Mouse (Mus musculus): ENCODE measurements at regions not wholly inside any gene's neighbourhood (a gene's known extent, or its start where the extent isn't known, plus 50 kb on each side); places are given as distances from the start of the nearest gene placed in this dataset.
A peak's percentile ranks its signal among the peaks of the same experiment; 100 is the strongest.

DNA sequence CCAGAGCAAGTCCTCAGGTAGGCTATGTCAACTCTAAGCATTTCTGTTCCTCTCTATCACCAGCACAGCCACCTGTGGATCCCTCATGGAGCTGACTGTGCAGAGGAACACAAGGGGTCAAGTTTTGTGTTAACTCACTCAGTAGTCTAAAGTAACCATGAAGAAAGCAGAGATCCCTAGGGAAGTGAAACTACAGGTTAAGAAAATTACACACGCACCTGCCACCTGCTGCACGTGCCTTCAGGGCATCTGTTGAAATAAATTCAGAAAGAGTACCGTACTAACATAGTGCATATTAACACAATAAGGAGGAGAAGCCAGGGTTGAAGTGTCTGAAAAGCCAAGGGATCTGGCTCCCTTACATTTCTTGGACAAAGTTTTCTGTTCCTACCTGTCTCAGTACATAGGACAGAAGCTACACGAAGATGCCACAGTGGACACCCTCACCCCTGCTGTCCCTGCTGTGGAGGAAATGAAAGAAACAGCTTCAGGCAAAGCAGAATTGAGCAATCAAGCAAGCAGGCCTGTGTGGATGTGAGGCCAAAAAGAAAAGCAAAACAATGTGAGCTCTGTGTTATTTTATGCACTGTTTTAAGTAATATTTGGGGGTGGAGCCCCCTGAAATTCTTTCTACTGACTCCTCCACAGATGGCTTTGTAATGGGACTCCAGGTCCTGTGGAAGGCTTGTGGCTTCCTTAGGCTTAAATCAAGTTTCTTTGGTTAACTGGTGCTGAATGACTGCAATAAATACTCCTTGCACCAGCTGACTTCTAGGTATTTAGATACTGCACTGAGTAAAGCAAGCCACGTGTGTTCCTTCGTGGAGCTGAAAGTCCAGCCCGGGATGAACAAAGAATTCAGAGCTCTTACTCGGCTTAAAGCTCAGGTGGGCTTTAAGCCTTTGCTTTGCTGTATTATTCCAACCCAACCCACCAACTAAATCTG is 208.0 kb upstream of the Sp4 start:
- 83% methylated on average over 8 of the region's 8 CpGs for WGBS
- Histone ChIP-seq H3K9me3 (replicated peaks) (no peaks in the 10 kb centered on the region), H3K4me1 (peaks cover 9% of the 10 kb centered on the region), H3K36me3 (no peaks in the 10 kb centered on the region), H3K4me3 (no peak overlapping the region), H3K27ac (replicated peaks) (no peak overlapping the region), H3K27me3 (ENCODE audit: low read depth, poor library complexity, severe bottlenecking) (peaks cover 11% of the 10 kb centered on the region; the same call in 1 of the 2 replicates)
- no peak for DNase-seq (ENCODE audit: low spot score)

DNA sequence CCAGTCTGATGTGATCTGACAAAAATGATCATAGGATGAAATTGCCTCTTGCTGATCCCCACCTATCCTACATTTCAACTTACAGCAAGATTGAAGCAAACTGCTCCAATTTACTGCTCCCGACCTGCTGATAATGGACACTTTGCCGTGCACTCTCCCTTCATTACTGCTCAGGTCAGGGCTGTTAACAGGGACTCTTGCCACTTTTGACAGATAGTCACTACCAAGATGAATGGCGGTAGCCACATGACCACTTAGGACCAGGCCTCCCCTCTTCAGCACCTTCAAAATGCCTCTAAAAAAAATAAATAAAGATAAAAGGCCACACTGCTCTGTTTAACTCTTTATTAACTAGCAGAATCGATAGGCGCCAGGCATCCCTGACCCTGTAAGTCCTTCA is 199.2 kb upstream of the Sp4 start:
- no peaks in the 10 kb centered on the region for H3K27me3 ChIP-seq (ENCODE audit: low read depth, poor library complexity, severe bottlenecking)
- 83% methylated on average over 5 of the region's 5 CpGs for WGBS
- no peak overlapping the region for H3K4me3 ChIP-seq
- no peak overlapping the region for H3K27ac ChIP-seq (replicated peaks)
- no peak for DNase-seq (ENCODE audit: low spot score)
- H3K36me3 ChIP-seq = no peaks in the 10 kb centered on the region
- no peaks in the 10 kb centered on the region for H3K4me1 ChIP-seq
- no peaks in the 10 kb centered on the region for H3K9me3 ChIP-seq (replicated peaks)

DNA sequence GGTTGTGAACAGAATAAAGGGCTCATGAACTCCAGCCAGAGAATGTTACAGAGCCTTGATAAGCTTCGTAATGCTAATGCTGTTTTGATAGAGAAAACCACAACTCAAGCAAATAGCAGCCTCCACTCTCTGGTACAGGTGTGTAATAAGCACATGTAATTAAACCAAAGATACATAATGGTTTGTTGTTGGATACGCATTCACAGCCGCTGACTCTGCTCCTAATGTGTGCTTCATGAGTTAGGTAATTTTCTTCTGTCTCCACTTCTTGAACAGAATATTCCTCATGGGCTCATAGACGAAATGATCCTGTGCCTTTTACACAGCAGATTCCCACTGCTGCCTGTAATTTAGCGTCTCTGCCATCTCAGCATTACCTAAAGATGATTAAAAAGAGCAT is 186.8 kb upstream of the Sp4 start:
- Histone ChIP-seq H3K36me3 (no peaks in the 10 kb centered on the region), H3K4me3 (no peak overlapping the region), H3K4me1 (no peaks in the 10 kb centered on the region), H3K27ac (replicated peaks) (no peak overlapping the region), H3K27me3 (ENCODE audit: low read depth, poor library complexity, severe bottlenecking) (no peaks in the 10 kb centered on the region), H3K9me3 (replicated peaks) (peaks cover 5% of the 10 kb centered on the region; the same call in 1 of the 2 replicates)
- WGBS = 85% methylated on average over 5 of the region's 5 CpGs
- no peak for DNase-seq (ENCODE audit: low spot score)

DNA sequence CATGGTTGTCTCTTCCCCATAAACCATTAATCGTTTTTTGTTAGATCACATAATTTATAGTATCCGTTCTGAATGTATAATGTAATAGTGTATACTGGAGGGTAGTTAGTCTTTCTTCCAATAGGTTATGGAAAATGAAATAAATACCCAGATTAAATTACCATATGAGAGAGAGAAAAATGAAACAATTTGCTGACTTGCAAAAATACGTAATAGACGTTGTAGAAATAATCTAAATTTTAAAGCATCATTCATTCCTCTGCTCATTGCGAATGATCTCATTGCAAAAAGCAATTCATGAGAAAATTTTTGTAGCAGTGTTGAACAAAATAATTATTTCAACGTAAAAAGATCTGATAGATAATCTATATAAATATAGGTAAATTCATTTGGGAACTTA is 185.2 kb upstream of the Sp4 start:
- no peaks in the 10 kb centered on the region for H3K36me3 ChIP-seq
- H3K4me1 ChIP-seq = no peaks in the 10 kb centered on the region; the same call in 1 of the 2 replicates
- H3K4me3 ChIP-seq = no peak overlapping the region
- no peaks in the 10 kb centered on the region for H3K27me3 ChIP-seq (ENCODE audit: low read depth, poor library complexity, severe bottlenecking)
- H3K27ac ChIP-seq (replicated peaks) = no peak overlapping the region
- DNase-seq (ENCODE audit: low spot score) = no peak
- WGBS = 93% methylated on average over 6 of the region's 6 CpGs
- peaks cover 5% of the 10 kb centered on the region; the same call in 1 of the 2 replicates for H3K9me3 ChIP-seq (replicated peaks)

DNA sequence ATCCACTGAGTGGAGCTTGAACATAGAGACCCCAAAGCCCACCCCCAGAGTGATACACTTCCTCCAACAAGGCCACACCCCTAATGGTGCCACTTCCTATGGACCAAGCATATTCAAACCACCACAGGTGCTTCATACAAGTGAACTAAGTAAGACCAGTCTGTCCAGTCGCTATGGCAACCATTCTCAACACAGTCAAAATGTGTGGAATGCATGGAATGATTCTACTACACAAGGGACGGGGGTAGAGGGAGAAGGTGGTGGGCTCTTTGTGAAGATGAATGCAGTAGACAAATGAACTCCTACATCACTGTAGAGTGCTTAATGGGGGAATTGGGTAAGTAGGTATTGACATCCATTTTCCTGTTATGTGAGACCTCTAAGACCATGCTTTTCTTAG is 180.1 kb upstream of the Sp4 start:
- H3K4me3 ChIP-seq = no peak overlapping the region
- no peaks in the 10 kb centered on the region for H3K9me3 ChIP-seq (replicated peaks)
- H3K27me3 ChIP-seq (ENCODE audit: low read depth, poor library complexity, severe bottlenecking) = no peaks in the 10 kb centered on the region
- WGBS = 50% methylated on average over 2 of the region's 2 CpGs
- DNase-seq (ENCODE audit: low spot score) = no peak
- H3K4me1 ChIP-seq = no peaks in the 10 kb centered on the region; the same call in 1 of the 2 replicates
- no peaks in the 10 kb centered on the region for H3K36me3 ChIP-seq
- H3K27ac ChIP-seq (replicated peaks) = no peak overlapping the region

DNA sequence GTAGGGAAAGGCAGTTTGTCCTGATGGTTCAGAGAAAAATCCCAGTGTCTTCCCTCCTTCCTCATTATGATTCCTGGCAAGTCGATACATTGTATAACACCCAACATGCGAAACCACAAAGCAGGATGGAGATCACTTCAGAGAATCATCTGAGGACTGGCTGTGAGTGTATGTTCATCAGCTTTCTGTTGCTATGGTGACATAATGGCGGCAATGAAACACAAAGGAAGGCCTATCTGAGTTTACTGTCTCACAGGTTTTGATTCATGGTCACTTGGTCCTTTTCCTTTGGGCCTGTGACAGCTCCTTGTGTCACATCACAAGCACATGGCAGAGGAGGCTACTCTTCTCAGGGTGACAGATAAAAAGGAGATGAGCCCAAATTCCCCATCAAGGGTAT is 173.5 kb upstream of the Sp4 start:
- Histone ChIP-seq H3K36me3 (no peaks in the 10 kb centered on the region), H3K4me3 (no peak overlapping the region), H3K4me1 (no peaks in the 10 kb centered on the region), H3K27ac (replicated peaks) (no peak overlapping the region), H3K27me3 (ENCODE audit: low read depth, poor library complexity, severe bottlenecking) (no peaks in the 10 kb centered on the region), H3K9me3 (replicated peaks) (no peaks in the 10 kb centered on the region)
- no peak for DNase-seq (ENCODE audit: low spot score)
- WGBS = 87% methylated on average over 3 of the region's 3 CpGs

DNA sequence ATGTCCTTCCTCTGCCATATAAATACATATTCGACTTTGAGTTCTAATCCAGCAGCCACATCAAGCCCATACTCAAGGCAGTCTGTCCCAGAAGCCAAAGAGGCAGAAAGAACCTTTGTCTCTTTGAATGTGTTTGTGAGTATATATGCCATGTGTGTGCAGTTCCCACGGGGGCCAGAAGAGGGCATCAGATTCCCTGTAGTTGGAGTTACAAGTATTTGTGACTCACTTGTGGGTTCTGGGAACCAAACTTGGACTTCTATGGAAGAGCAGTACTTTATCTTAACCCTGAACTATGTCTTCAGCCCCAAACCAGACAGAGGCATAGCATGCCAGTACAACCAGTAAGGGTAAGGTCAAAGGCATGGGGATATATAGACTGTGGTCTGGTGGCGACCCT is 165.6 kb upstream of the Sp4 start:
- Histone ChIP-seq H3K27ac (replicated peaks) (no peak overlapping the region), H3K4me1 (no peaks in the 10 kb centered on the region), H3K27me3 (ENCODE audit: low read depth, poor library complexity, severe bottlenecking) (peaks cover 12% of the 10 kb centered on the region), H3K36me3 (no peaks in the 10 kb centered on the region), H3K9me3 (replicated peaks) (peaks cover 8% of the 10 kb centered on the region; the same call in 1 of the 2 replicates), H3K4me3 (no peak overlapping the region)
- WGBS = 79% methylated on average over 3 of the region's 3 CpGs
- no peak for DNase-seq (ENCODE audit: low spot score)

DNA sequence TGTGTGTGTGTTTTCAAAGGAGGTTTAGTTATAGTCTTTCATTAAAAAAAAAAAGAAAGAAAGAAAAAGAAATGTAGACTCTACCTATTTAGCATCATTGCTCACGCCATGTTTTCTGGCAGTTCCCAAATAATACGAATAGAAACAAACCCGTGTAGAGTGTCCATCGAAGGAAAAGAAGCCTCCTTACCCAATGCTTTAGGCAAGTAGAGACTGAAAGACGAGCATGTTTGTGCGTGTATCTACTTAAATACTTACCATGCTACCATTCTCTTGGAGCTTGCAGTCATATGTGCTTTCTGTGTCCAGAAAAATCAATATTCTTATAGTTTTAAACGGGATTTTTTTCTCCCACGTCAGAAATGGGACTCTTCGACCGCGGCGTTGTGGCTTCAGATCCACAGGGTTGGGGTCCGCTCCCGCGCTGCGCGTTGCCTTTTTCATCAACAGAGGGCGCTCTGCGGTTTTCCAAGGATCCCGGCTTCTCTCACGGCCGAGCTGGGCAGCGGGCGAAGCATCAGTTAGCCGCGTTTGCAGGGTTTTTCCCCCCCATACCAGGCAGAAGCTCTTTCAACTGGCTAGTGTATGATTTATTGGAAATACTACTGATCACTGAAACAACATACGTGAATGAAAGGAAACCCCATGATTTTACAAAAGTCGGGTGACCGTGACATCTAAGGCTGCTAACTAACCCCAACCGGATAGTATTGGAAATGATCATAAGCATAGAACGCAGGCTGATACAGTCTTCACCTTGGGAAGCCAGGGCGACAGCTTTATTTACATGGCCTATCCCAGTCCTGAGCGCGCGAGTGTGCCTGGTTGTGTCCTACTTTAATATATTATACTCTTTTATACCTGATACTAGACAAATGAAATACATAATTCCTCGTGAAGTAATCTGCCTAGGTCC is 156.5 kb upstream of the Sp4 start:
- Histone ChIP-seq H3K36me3 (no peaks in the 10 kb centered on the region), H3K4me3 (peak overlapping the region; percentile 34), H3K27me3 (ENCODE audit: low read depth, poor library complexity, severe bottlenecking) (peaks cover 67% of the 10 kb centered on the region), H3K27ac (replicated peaks) (no peak overlapping the region), H3K4me1 (peaks cover 17% of the 10 kb centered on the region), H3K9me3 (replicated peaks) (no peaks in the 10 kb centered on the region)
- 10% methylated on average over 36 of the region's 36 CpGs for WGBS
- DNase-seq (ENCODE audit: low spot score) = peak; percentile 90

DNA sequence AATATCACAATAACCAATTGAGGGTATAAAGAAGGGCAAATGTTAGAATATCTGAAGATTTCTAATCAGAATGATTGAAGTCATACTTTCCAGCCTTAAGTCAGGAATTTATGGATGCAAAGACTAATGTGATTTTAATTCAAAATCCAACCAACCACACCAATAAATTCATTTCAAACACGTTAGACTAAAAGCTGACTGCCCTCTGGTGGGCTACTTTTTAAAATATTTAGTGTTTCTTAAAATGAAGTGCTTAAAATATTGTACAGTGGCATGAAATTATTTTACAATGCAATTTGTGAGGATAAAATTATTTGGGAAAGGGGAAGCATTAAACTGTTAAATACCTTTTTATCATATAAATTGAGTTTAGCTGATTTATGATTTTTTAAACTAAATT is 154.4 kb upstream of the Sp4 start:
- 53% methylated on average over 1 of the region's 1 CpGs for WGBS
- no peak for DNase-seq (ENCODE audit: low spot score)
- H3K27me3 ChIP-seq (ENCODE audit: low read depth, poor library complexity, severe bottlenecking) = peaks cover 46% of the 10 kb centered on the region
- H3K27ac ChIP-seq (replicated peaks) = no peak overlapping the region
- H3K9me3 ChIP-seq (replicated peaks) = no peaks in the 10 kb centered on the region
- H3K36me3 ChIP-seq = no peaks in the 10 kb centered on the region
- peaks cover 12% of the 10 kb centered on the region for H3K4me1 ChIP-seq
- no peak overlapping the region for H3K4me3 ChIP-seq

DNA sequence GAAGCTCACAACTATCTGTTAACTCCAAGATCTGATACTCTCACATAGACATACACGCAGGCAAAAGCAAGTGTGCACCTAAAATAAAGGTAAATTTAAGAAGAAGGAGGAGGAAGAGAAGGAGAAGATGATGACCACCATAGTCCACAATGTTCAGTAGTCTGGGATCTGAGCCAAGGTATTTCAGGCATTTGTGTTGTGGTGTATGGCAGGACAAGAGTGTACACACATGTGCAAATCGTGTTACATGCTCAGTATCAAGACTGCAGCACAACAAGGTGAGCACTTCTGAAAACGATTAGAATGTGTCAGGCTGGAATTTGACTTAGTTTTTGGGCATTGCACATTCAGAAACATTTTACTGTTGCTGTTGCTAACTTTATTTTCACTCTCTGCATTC is 138.4 kb upstream of the Sp4 start:
- Histone ChIP-seq H3K36me3 (no peaks in the 10 kb centered on the region), H3K4me3 (no peak overlapping the region), H3K9me3 (replicated peaks) (no peaks in the 10 kb centered on the region), H3K27me3 (ENCODE audit: low read depth, poor library complexity, severe bottlenecking) (no peaks in the 10 kb centered on the region), H3K4me1 (no peaks in the 10 kb centered on the region), H3K27ac (replicated peaks) (no peak overlapping the region)
- 86% methylated on average over 3 of the region's 3 CpGs for WGBS
- DNase-seq (ENCODE audit: low spot score) = no peak

DNA sequence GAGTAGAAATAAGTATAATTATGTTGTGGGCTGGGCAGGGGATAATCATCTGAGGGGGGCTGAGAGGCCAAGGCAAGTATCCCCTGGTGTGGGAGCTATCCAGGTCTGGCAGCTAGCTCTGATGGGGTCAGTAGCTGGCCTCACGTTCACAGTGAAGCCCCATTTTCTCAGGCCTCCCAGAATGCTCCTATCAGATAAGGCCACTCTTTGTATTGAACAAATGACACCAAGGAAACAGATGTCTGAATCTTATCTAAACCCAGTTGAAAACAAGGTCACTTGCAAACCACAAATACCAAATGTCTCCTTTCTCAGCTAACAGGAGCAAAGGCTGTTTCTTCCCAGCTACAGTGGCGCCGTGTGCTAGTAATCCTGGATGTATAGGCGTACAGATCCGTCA is 137.6 kb upstream of the Sp4 start:
- Histone ChIP-seq H3K4me3 (no peak overlapping the region), H3K36me3 (no peaks in the 10 kb centered on the region), H3K27ac (replicated peaks) (no peak overlapping the region), H3K4me1 (no peaks in the 10 kb centered on the region), H3K9me3 (replicated peaks) (no peaks in the 10 kb centered on the region), H3K27me3 (ENCODE audit: low read depth, poor library complexity, severe bottlenecking) (no peaks in the 10 kb centered on the region)
- WGBS = 88% methylated on average over 5 of the region's 5 CpGs
- no peak for DNase-seq (ENCODE audit: low spot score)

DNA sequence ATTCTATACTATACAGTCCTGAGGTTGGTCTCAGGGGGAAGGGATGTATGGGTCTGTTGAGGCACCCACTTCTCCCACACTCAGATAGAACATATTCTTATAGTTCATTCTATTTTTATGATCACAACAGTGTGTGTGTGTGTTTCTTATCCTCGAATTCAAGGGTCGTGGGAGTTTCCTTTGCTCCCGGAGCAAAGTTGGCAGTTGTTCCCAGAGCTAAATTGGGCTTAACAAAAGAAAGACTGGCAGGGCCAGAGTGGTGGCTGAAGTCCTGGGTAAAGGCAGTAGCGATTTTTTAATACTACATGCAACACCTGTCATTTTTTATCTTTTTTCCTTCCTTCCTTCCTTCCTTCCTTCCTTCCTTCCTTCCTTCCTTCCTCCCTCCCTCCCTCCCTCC is 131.5 kb upstream of the Sp4 start:
- H3K9me3 ChIP-seq (replicated peaks) = no peaks in the 10 kb centered on the region
- no peak for DNase-seq (ENCODE audit: low spot score)
- 77% methylated on average over 4 of the region's 4 CpGs for WGBS
- H3K4me3 ChIP-seq = no peak overlapping the region
- H3K36me3 ChIP-seq = no peaks in the 10 kb centered on the region
- H3K27ac ChIP-seq (replicated peaks) = no peak overlapping the region
- H3K27me3 ChIP-seq (ENCODE audit: low read depth, poor library complexity, severe bottlenecking) = no peaks in the 10 kb centered on the region
- H3K4me1 ChIP-seq = no peaks in the 10 kb centered on the region

DNA sequence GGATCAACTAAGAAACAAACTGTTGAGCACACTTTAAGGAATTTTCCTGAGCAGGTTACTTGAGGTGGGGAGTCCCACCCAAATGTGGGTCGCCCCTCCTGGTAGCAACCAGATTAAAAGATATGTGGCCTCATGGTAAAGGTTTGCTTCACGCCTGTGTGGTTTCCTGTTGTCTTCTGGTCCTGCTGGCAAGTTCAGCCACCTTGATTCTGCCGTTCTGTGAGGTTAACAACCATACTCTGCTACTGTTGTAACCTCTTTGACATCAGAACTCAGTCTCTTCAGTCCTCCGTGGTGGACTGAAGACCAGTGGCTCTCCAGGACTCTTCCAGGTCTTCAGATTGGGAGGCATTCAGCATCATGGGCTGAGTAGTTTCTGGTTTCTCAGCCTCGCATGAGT is 127.1 kb upstream of the Sp4 start:
- H3K27me3 ChIP-seq (ENCODE audit: low read depth, poor library complexity, severe bottlenecking) = no peaks in the 10 kb centered on the region
- no peak for DNase-seq (ENCODE audit: low spot score)
- H3K4me3 ChIP-seq = no peak overlapping the region
- H3K36me3 ChIP-seq = no peaks in the 10 kb centered on the region
- 83% methylated on average over 5 of the region's 5 CpGs for WGBS
- no peaks in the 10 kb centered on the region for H3K4me1 ChIP-seq
- no peaks in the 10 kb centered on the region for H3K9me3 ChIP-seq (replicated peaks)
- H3K27ac ChIP-seq (replicated peaks) = no peak overlapping the region

All from midbrain, embryonic 10.5 days (tissue).